Mouse (Mus musculus) heart, embryonic 13.5 days (tissue): ENCODE measurements at regions not wholly inside any gene's neighbourhood (a gene's known extent, or its start where the extent isn't known, plus 50 kb on each side); places are given as distances from the start of the nearest gene placed in this dataset.

Experiments used
- ATAC-seq: fragments of 200-750 bp; cut with Nextera tagmentation; 2 replicates; pipeline ENCODE4 v1.8.0; 2017; ENCODE audit warnings: moderate TSS enrichment; ENCODE audit not compliant: insufficient number of reproducible peaks, low FRiP score, low TSS enrichment; ENCODE audit errors: extremely low read depth
- H3K27ac ChIP-seq: fragments of 300-500 bp; sonication (generic); replicated peaks from 2 replicates; pipeline ENCODE4 v1.5.1; 2015; ENCODE audit warnings: moderate library complexity, mild to moderate bottlenecking, inconsistent platforms
- H3K27me3 ChIP-seq: fragments of 300-500 bp; sonication (generic); replicated peaks from 2 replicates; pipeline ENCODE4 v1.6.1; 2015; ENCODE audit warnings: mild to moderate bottlenecking, inconsistent platforms
- H3K36me3 ChIP-seq: fragments of 300-500 bp; sonication (generic); 2 replicates; pipeline ENCODE4 v1.6.1; 2015; ENCODE audit warnings: mild to moderate bottlenecking, inconsistent platforms
- H3K4me1 ChIP-seq: fragments of 300-500 bp; sonication (generic); 2 replicates; pipeline ENCODE4 v1.6.1; 2015; ENCODE audit warnings: inconsistent platforms
- H3K4me2 ChIP-seq: fragments of 300-500 bp; sonication (generic); 2 replicates; pipeline ENCODE4 v1.6.1; 2015; ENCODE audit warnings: inconsistent platforms, mild to moderate bottlenecking, moderate library complexity
- H3K4me3 ChIP-seq: fragments of 300-500 bp; sonication (generic); 2 replicates; pipeline ENCODE4 v1.5.1; 2015; ENCODE audit warnings: moderate library complexity, mild to moderate bottlenecking, inconsistent platforms
- H3K9ac ChIP-seq: fragments of 300-500 bp; sonication (generic); 2 replicates; pipeline ENCODE4 v1.6.1; 2015; ENCODE audit warnings: inconsistent platforms, mild to moderate bottlenecking, moderate library complexity
- H3K9me3 ChIP-seq: fragments of 300-500 bp; sonication (generic); 2 replicates; pipeline ENCODE4 v1.6.1; 2016; ENCODE audit warnings: inconsistent platforms
- WGBS: fragments of 180-500 bp; shearing (Covaris S2); methylation state at CpG from one replicate; pipeline ENCODE4 v1.1.7; 2015; ENCODE audit warnings: mixed read lengths; 5-methylcytosine and 5-hydroxymethylcytosine counted together

DNA sequence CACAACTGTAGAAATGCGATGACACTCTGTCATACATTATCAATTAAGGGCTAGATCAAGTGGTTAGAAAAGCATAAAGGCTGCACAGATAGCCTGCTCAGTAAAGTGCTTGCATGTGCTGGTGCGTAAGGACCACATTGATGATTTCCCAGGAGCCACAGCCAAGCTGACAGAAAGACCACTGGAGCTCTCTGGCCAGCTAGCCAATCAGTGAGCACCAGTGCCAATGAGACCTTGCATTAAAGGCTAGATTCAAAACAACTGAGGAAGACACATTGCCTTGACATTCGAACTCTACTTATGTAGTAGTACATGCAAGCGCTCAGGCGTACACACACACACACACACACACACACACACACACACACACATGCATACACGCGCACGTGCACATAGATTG is 96.1 kb upstream of the App start:
- ATAC-seq: no peak
- Histone ChIP-seq H3K27me3 (no peaks in the 10 kb centered on the region), H3K27ac (no peak overlapping the region), H3K36me3 (no peaks in the 10 kb centered on the region), H3K9me3 (no peaks in the 10 kb centered on the region), H3K4me3 (no peak overlapping the region), H3K4me1 (peaks cover 15% of the 10 kb centered on the region), H3K4me2 (no peak overlapping the region), H3K9ac (no peak overlapping the region)
- WGBS: 81% methylated on average over 8 of the region's 8 CpGs

DNA sequence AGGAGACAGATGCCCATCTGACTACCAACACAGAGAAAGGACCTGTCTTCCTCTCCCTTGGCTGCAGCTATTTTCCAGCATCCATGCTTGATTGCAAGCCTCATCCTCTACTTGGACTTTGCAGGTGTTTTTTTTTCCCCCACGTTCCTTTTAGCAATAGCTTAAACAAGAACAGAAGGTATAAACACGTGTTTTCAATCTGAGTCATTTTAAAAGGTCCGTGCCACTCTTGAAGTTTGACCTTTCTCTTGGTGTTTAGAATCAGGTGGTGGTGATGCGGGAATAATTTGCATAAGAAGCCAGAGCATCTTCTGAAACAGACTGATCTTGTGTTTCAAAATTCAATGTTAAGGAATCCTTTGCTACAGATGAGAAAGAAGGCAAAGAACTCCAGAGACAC is 86.3 kb upstream of the App start:
- WGBS: 60% methylated on average over 4 of the region's 4 CpGs
- H3K9ac ChIP-seq: no peak overlapping the region
- no peak overlapping the region for H3K4me3 ChIP-seq
- no peak overlapping the region for H3K4me2 ChIP-seq
- no peaks in the 10 kb centered on the region for H3K4me1 ChIP-seq
- H3K36me3 ChIP-seq: no peaks in the 10 kb centered on the region
- ATAC-seq: no peak
- no peaks in the 10 kb centered on the region for H3K27me3 ChIP-seq
- H3K27ac ChIP-seq: no peak overlapping the region
- H3K9me3 ChIP-seq: no peaks in the 10 kb centered on the region

GRCm38 (mm10) chr16:85247301-85247700 is 73.7 kb upstream of the App start:
- WGBS: 71% methylated on average over 1 of the region's 1 CpGs

GRCm38 (mm10) chr16:85233037-85233436 is 59.5 kb upstream of the App start:
- 82% methylated on average over 1 of the region's 1 CpGs for WGBS
- Histone ChIP-seq H3K36me3 (no peaks in the 10 kb centered on the region), H3K4me1 (no peaks in the 10 kb centered on the region), H3K9me3 (no peaks in the 10 kb centered on the region), H3K9ac (no peak overlapping the region), H3K4me2 (no peak overlapping the region), H3K27me3 (no peaks in the 10 kb centered on the region), H3K27ac (no peak overlapping the region), H3K4me3 (no peak overlapping the region)
- ATAC-seq: no peak

More at GRCm38 (mm10) chr16:85247301-85247700, 73.7 kb upstream of the App start:
- Histone ChIP-seq H3K27me3 (no peaks in the 10 kb centered on the region), H3K27ac (peak overlapping the region; percentile 71; the same call in 1 of the 2 replicates), H3K9ac (no peak overlapping the region), H3K4me3 (no peak overlapping the region), H3K36me3 (no peaks in the 10 kb centered on the region), H3K4me1 (peaks cover 4% of the 10 kb centered on the region; the same call in 1 of the 2 replicates), H3K4me2 (no peak overlapping the region), H3K9me3 (no peaks in the 10 kb centered on the region)
- ATAC-seq: no peak

- Histone ChIP-seq H3K27me3 (no peaks in the 10 kb centered on the region), H3K4me1 (no peaks in the 10 kb centered on the region), H3K4me2 (no peak overlapping the region), H3K4me3 (no peak overlapping the region), H3K9ac (no peak overlapping the region), H3K36me3 (no peaks in the 10 kb centered on the region), H3K9me3 (no peaks in the 10 kb centered on the region), H3K27ac (no peak overlapping the region)
- WGBS: 59% methylated on average over 6 of the region's 6 CpGs
- ATAC-seq: no peak
These were observed 58.4 kb upstream of the App start for GRCm38 (mm10) chr16:85231908-85232467.

DNA sequence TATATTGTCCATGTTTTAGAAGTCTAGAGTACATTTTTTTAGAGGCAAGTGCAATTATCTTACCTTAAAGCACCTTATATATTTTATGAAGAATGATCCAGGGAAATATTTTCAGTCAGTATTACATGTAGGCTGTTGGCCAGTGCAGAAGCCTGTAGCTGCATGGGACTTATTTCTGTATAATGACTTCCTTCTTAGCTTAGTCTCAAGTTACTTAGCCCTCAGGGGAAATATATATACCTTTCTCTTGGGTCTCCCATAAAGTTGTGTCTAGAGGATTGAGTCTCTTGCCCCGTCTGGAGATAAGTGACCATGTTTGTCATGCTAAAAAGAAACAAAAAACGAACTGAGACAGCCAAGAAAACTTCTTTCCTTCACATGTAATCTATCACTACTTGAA is 57.8 kb upstream of the App start:
- Histone ChIP-seq H3K9ac (no peak overlapping the region), H3K9me3 (no peaks in the 10 kb centered on the region), H3K4me2 (no peak overlapping the region), H3K27me3 (no peaks in the 10 kb centered on the region), H3K36me3 (no peaks in the 10 kb centered on the region), H3K4me1 (no peaks in the 10 kb centered on the region), H3K4me3 (no peak overlapping the region), H3K27ac (no peak overlapping the region)
- WGBS: 47% methylated on average over 2 of the region's 2 CpGs
- ATAC-seq: no peak

GRCm38 (mm10) chr16:85224325-85224724 is 50.8 kb upstream of the App start:
- no peak for ATAC-seq
- Histone ChIP-seq H3K4me3 (no peak overlapping the region), H3K27ac (no peak overlapping the region), H3K4me2 (no peak overlapping the region), H3K9me3 (no peaks in the 10 kb centered on the region), H3K27me3 (no peaks in the 10 kb centered on the region), H3K9ac (no peak overlapping the region), H3K36me3 (no peaks in the 10 kb centered on the region), H3K4me1 (no peaks in the 10 kb centered on the region)
- 64% methylated on average over 2 of the region's 2 CpGs for WGBS
